Mouse (Mus musculus) spleen, adult 2 months (tissue): Measurements from ENCODE around the gene Thbs3.

Experiments used
- CTCF ChIP-seq: fragments of 200-500 bp; IDR thresholded peaks from 2 replicates; pipeline ENCODE4 v1.5.1; 2011; ENCODE audit warnings: mild to moderate bottlenecking, inconsistent platforms; ENCODE audit not compliant: insufficient read depth, insufficient read length, insufficient replicate concordance; ENCODE audit errors: extremely low read depth
- POLR2A ChIP-seq: fragments of 200-500 bp; IDR thresholded peaks from 2 replicates; pipeline ENCODE4 v1.6.1; 2011; ENCODE audit warnings: low read depth, low read length, inconsistent platforms

DNA sequence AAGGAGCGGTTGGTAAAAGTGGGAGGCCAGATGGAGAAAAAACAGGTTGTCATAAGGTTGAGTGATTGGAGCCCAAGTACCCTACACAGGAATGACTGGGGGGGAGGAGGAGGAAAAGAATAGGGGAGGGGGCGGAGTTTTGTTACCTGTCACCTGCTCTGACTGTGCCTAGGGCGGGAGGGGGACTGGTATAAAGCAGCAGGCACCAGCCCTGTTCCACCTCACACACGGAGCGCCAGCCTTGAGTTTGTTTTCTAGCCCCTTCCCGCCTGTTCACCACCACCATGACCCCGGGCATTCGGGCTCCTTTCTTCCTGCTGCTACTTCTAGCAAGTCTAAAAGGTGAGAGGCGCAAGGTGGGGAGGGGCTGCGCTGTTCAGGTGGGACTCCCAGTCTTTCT, 13.9 kb downstream of the Thbs3 start, which contains the start of gene Muc1:
- TF ChIP-seq CTCF (no peak), POLR2A (no peak)
